Mouse (Mus musculus) E14TG2a.4 (cell line): ENCODE measurements around the gene Sec22a.

Experiments used
- CTCF ChIP-seq: conservative IDR thresholded peaks from 2 replicates; pipeline ENCODE4 v1.5.1; 2014; ENCODE audit warnings: low read length
- NANOG ChIP-seq: IDR thresholded peaks from 2 replicates; pipeline ENCODE4 v1.6.1; 2014; ENCODE audit warnings: borderline replicate concordance, low read length, mixed read lengths
- POU5F1 ChIP-seq: IDR thresholded peaks from 2 replicates; pipeline ENCODE4 v1.6.1; 2014; ENCODE audit warnings: low read length, borderline replicate concordance

DNA sequence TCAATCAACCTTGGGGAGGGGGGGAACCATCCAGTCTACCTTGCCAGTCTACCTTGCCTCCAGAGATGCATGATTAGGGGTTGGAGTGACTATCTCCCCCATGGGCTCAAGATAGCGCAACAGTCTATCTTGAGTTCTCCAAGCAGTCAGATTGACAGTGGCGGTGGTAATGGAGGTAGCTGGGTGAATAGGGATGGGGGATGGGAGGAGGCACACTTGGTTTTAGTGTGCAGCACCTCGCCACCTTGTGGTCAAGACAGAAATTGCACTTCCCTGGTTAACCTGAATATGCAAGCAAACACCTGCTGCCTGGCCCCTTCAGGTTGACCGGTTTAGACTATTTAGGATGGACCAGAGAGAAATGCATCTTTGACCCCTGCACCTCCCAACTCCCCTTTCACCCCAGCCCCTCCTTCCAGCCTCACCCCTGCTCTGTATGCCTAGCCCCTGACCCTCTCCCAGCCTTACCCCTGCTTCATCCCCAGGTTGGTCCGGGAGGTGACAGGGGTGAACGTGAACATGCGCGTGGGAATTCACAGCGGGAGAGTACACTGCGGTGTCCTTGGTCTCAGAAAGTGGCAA is 93.3 kb downstream of the Sec22a start:
- TF ChIP-seq CTCF, result peak; percentile 85
- TF ChIP-seq POU5F1, result no peak
- TF ChIP-seq NANOG, result no peak
